Mouse (Mus musculus): ENCODE measurements around the gene Adcy1. TPM values are rescaled to one million over a fixed set of nuclear protein-coding genes. Genes with fewer than 3 reads are reported as not detected.
"Not testable (repeated sequence)": the region's sequence is repeated elsewhere in the genome, so short reads cannot be mapped to it uniquely, and the experiment has no call there.

Gene Adcy1
- polyA plus RNA-seq, 1 experiment: 2.0 TPM

DNA sequence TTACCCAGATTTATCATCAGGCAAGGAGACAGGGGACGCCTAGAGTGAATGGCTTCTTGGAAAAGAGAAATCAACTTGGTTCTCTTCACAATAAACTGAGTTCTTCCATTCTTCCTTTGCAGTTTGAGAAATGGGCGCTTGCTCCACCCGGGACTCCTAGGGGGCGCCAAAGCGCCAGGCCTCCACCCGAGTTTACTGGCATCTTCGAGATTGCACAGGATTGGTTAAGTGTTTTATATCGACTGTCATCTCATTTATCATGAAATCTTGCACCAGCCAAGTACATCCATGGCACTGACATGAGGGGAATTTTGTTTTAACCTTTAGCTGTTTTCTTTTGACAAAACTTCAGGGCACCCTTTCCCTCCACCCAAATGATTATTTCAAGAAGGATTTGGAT is 152.4 kb downstream of the Adcy1 start:
- peak; percentile 56 for DNase-seq (ENCODE audit: low spot score)

DNA sequence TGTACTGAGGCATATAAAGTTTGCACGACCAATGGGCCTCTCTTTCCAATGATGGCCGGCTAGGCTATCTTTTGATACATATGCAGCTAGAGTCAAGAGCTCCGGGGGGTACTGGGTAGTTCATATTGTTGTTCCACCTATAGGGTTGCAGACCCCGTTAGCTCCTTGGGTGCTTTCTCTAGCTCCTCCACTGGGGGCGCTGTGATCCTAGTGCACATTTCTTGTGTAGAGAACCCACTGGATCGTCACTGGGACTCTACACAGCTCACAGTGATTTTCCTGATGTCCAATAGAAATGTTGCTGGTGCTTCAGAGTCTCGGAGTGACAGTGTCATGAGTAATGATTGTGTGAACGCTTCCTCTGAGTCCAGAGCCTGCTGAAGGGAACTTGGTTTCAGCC is 158.5 kb downstream of the Adcy1 start:
- not testable (repeated sequence) for DNase-seq (ENCODE audit: low spot score)

GRCm38 (mm10) chr11:7226200-7226599 is 162.9 kb downstream of the Adcy1 start:
- DNase-seq (ENCODE audit: low spot score): no peak

- no peak for DNase-seq (ENCODE audit: low spot score)
Measured at GRCm38 (mm10) chr11:7226810-7227550, 163.7 kb downstream of the Adcy1 start.

GRCm38 (mm10) chr11:7228107-7228506 is 164.8 kb downstream of the Adcy1 start:
- no peak for DNase-seq (ENCODE audit: low spot score)

Other genes with a start within 250 kb of the Adcy1 start
- gene Gm11983, start 225.8 kb upstream of the Adcy1 start, polyA plus RNA-seq (2012; rRNA removed): not detected in 2 replicates
- not detected in 2 replicates for gene Gm11985, start 125.1 kb downstream of the Adcy1 start, polyA plus RNA-seq (2012; rRNA removed)
- not detected in 2 replicates for gene Igfbp1, start 134.3 kb downstream of the Adcy1 start, polyA plus RNA-seq (2012; rRNA removed)
- 58.3 and 74.0 TPM in 2 replicates for gene Igfbp3, start 150.4 kb downstream of the Adcy1 start, polyA plus RNA-seq (2012; rRNA removed)

Measured in urinary bladder, adult 2 months (tissue).